Mouse (Mus musculus): Measurements from ENCODE around the gene March6. TPM values are rescaled to one million over a fixed set of nuclear protein-coding genes. Genes with fewer than 3 reads are reported as not detected.

The March6 gene
- polyA plus RNA-seq, 1 experiment from 2014 or later = 40.5 TPM

GRCm38 (mm10) chr15:31452336-31453097 is 78.3 kb downstream of the March6 start:
- WGBS = 48% methylated on average over 18 of the region's 18 CpGs
- H3K9ac ChIP-seq (ENCODE audit: low read length) = peak overlapping the region; percentile 63
- no peaks in the 10 kb centered on the region for H3K9me3 ChIP-seq (ENCODE audit: control insufficient read depth, low read length)
- H3K4me1 ChIP-seq (ENCODE audit: control insufficient read depth, insufficient read depth, low read length) = peaks cover 3% of the 10 kb centered on the region; the same call in 1 of the 2 replicates
- peak overlapping the region; percentile 62 for H3K4me2 ChIP-seq (ENCODE audit: low read depth, severe bottlenecking)
- H3K4me3 ChIP-seq (ENCODE audit: low read depth, low read length) = peak overlapping the region; percentile 55; the same call in 1 of the 2 replicates
- no peak overlapping the region for H3K27ac ChIP-seq (replicated peaks; ENCODE audit: low read depth, low read length)
- H3K36me3 ChIP-seq (ENCODE audit: control insufficient read depth, insufficient read depth, low read length) = 0 out of 2 replicates have a peak, but pooled peaks cover 2% of the 10 kb centered on the region
- H3K27me3 ChIP-seq (ENCODE audit: control insufficient read depth, insufficient read depth, low read length) = no peaks in the 10 kb centered on the region
- no peak for ATAC-seq (ENCODE audit: insufficient number of reproducible peaks, low FRiP score, low TSS enrichment, low read depth)
- DNase-seq (ENCODE audit: low spot score) = no peak

GRCm38 (mm10) chr15:31449772-31450171 is 81.1 kb downstream of the March6 start:
- Histone ChIP-seq H3K9me3 (ENCODE audit: control insufficient read depth, low read length) (no peaks in the 10 kb centered on the region), H3K27ac (replicated peaks; ENCODE audit: low read depth, low read length) (no peak overlapping the region), H3K27me3 (ENCODE audit: control insufficient read depth, insufficient read depth, low read length) (no peaks in the 10 kb centered on the region), H3K4me2 (ENCODE audit: low read depth, severe bottlenecking) (no peak overlapping the region), H3K9ac (ENCODE audit: low read length) (no peak overlapping the region), H3K4me3 (ENCODE audit: low read depth, low read length) (no peak overlapping the region), H3K4me1 (ENCODE audit: control insufficient read depth, insufficient read depth, low read length) (peaks cover 3% of the 10 kb centered on the region; the same call in 1 of the 2 replicates), H3K36me3 (ENCODE audit: control insufficient read depth, insufficient read depth, low read length) (no peaks in the 10 kb centered on the region)
- ATAC-seq (ENCODE audit: insufficient number of reproducible peaks, low FRiP score, low TSS enrichment, low read depth) (no peak), DNase-seq (ENCODE audit: low spot score) (no peak)
- WGBS = 13% methylated on average over 2 of the region's 2 CpGs

GRCm38 (mm10) chr15:31447121-31447520 is 83.7 kb downstream of the March6 start:
- no peak overlapping the region for H3K4me2 ChIP-seq (ENCODE audit: low read depth, severe bottlenecking)
- ATAC-seq (ENCODE audit: insufficient number of reproducible peaks, low FRiP score, low TSS enrichment, low read depth) (no peak), DNase-seq (ENCODE audit: low spot score) (peak; percentile 42)

GRCm38 (mm10) chr15:31442698-31443097 is 88.2 kb downstream of the March6 start:
- H3K9me3 ChIP-seq (ENCODE audit: control insufficient read depth, low read length) = no peaks in the 10 kb centered on the region
- H3K27me3 ChIP-seq (ENCODE audit: control insufficient read depth, insufficient read depth, low read length) = no peaks in the 10 kb centered on the region
- H3K9ac ChIP-seq (ENCODE audit: low read length) = no peak overlapping the region
- H3K4me2 ChIP-seq (ENCODE audit: low read depth, severe bottlenecking) = no peak overlapping the region
- no peaks in the 10 kb centered on the region for H3K36me3 ChIP-seq (ENCODE audit: control insufficient read depth, insufficient read depth, low read length)
- DNase-seq (ENCODE audit: low spot score) (no peak), ATAC-seq (ENCODE audit: insufficient number of reproducible peaks, low FRiP score, low TSS enrichment, low read depth) (no peak)
- H3K4me3 ChIP-seq (ENCODE audit: low read depth, low read length) = no peak overlapping the region
- 93% methylated on average over 4 of the region's 4 CpGs for WGBS
- no peak overlapping the region for H3K27ac ChIP-seq (replicated peaks; ENCODE audit: low read depth, low read length)
- H3K4me1 ChIP-seq (ENCODE audit: control insufficient read depth, insufficient read depth, low read length) = no peaks in the 10 kb centered on the region

More at GRCm38 (mm10) chr15:31447121-31447520, 83.7 kb downstream of the March6 start:
- H3K4me1 ChIP-seq (ENCODE audit: control insufficient read depth, insufficient read depth, low read length) = peaks cover 3% of the 10 kb centered on the region; the same call in 1 of the 2 replicates
- no peaks in the 10 kb centered on the region for H3K27me3 ChIP-seq (ENCODE audit: control insufficient read depth, insufficient read depth, low read length)
- H3K9me3 ChIP-seq (ENCODE audit: control insufficient read depth, low read length) = no peaks in the 10 kb centered on the region
- H3K27ac ChIP-seq (replicated peaks; ENCODE audit: low read depth, low read length) = no peak overlapping the region
- H3K4me3 ChIP-seq (ENCODE audit: low read depth, low read length) = no peak overlapping the region
- WGBS = 53% methylated on average over 7 of the region's 7 CpGs
- H3K36me3 ChIP-seq (ENCODE audit: control insufficient read depth, insufficient read depth, low read length) = no peaks in the 10 kb centered on the region
- no peak overlapping the region for H3K9ac ChIP-seq (ENCODE audit: low read length)

GRCm38 (mm10) chr15:31441996-31442395 is 88.9 kb downstream of the March6 start:
- H3K27me3 ChIP-seq (ENCODE audit: control insufficient read depth, insufficient read depth, low read length) = no peaks in the 10 kb centered on the region
- ATAC-seq (ENCODE audit: insufficient number of reproducible peaks, low FRiP score, low TSS enrichment, low read depth) = no peak
- no peak overlapping the region for H3K9ac ChIP-seq (ENCODE audit: low read length)
- DNase-seq (ENCODE audit: low spot score) = no peak
- H3K27ac ChIP-seq (replicated peaks; ENCODE audit: low read depth, low read length) = no peak overlapping the region
- no peak overlapping the region for H3K4me2 ChIP-seq (ENCODE audit: low read depth, severe bottlenecking)
- H3K4me1 ChIP-seq (ENCODE audit: control insufficient read depth, insufficient read depth, low read length) = no peaks in the 10 kb centered on the region
- H3K36me3 ChIP-seq (ENCODE audit: control insufficient read depth, insufficient read depth, low read length) = no peaks in the 10 kb centered on the region
- 76% methylated on average over 6 of the region's 6 CpGs for WGBS
- H3K9me3 ChIP-seq (ENCODE audit: control insufficient read depth, low read length) = no peaks in the 10 kb centered on the region
- no peak overlapping the region for H3K4me3 ChIP-seq (ENCODE audit: low read depth, low read length)

- no peak overlapping the region for H3K4me3 ChIP-seq (ENCODE audit: low read depth, low read length)
- ATAC-seq (ENCODE audit: insufficient number of reproducible peaks, low FRiP score, low TSS enrichment, low read depth) = no peak
- no peaks in the 10 kb centered on the region for H3K9me3 ChIP-seq (ENCODE audit: control insufficient read depth, low read length)
- no peak overlapping the region for H3K9ac ChIP-seq (ENCODE audit: low read length)
- no peaks in the 10 kb centered on the region for H3K36me3 ChIP-seq (ENCODE audit: control insufficient read depth, insufficient read depth, low read length)
- 80% methylated on average over 2 of the region's 2 CpGs for WGBS
- no peak overlapping the region for H3K27ac ChIP-seq (replicated peaks; ENCODE audit: low read depth, low read length)
- no peaks in the 10 kb centered on the region for H3K4me1 ChIP-seq (ENCODE audit: control insufficient read depth, insufficient read depth, low read length)
- no peak for DNase-seq (ENCODE audit: low spot score)
- H3K4me2 ChIP-seq (ENCODE audit: low read depth, severe bottlenecking) = no peak overlapping the region
- H3K27me3 ChIP-seq (ENCODE audit: control insufficient read depth, insufficient read depth, low read length) = no peaks in the 10 kb centered on the region
Measured at GRCm38 (mm10) chr15:31436811-31437210, 94.0 kb downstream of the March6 start.

GRCm38 (mm10) chr15:31436083-31436482 is 94.8 kb downstream of the March6 start:
- Histone ChIP-seq H3K9ac (ENCODE audit: low read length) (no peak overlapping the region), H3K4me2 (ENCODE audit: low read depth, severe bottlenecking) (no peak overlapping the region), H3K4me3 (ENCODE audit: low read depth, low read length) (no peak overlapping the region), H3K36me3 (ENCODE audit: control insufficient read depth, insufficient read depth, low read length) (no peaks in the 10 kb centered on the region), H3K4me1 (ENCODE audit: control insufficient read depth, insufficient read depth, low read length) (no peaks in the 10 kb centered on the region), H3K9me3 (ENCODE audit: control insufficient read depth, low read length) (no peaks in the 10 kb centered on the region), H3K27ac (replicated peaks; ENCODE audit: low read depth, low read length) (no peak overlapping the region), H3K27me3 (ENCODE audit: control insufficient read depth, insufficient read depth, low read length) (no peaks in the 10 kb centered on the region)
- no peak for DNase-seq (ENCODE audit: low spot score)
- WGBS = 46% methylated on average over 1 of the region's 1 CpGs
- no peak for ATAC-seq (ENCODE audit: insufficient number of reproducible peaks, low FRiP score, low TSS enrichment, low read depth)

GRCm38 (mm10) chr15:31433768-31434167 is 97.1 kb downstream of the March6 start:
- 61% methylated on average over 7 of the region's 7 CpGs for WGBS
- no peak overlapping the region for H3K4me3 ChIP-seq (ENCODE audit: low read depth, low read length)
- no peaks in the 10 kb centered on the region for H3K4me1 ChIP-seq (ENCODE audit: control insufficient read depth, insufficient read depth, low read length)
- H3K27ac ChIP-seq (replicated peaks; ENCODE audit: low read depth, low read length) = no peak overlapping the region
- no peak for ATAC-seq (ENCODE audit: insufficient number of reproducible peaks, low FRiP score, low TSS enrichment, low read depth)
- H3K9ac ChIP-seq (ENCODE audit: low read length) = no peak overlapping the region
- DNase-seq (ENCODE audit: low spot score) = no peak
- no peak overlapping the region for H3K4me2 ChIP-seq (ENCODE audit: low read depth, severe bottlenecking)
- H3K36me3 ChIP-seq (ENCODE audit: control insufficient read depth, insufficient read depth, low read length) = no peaks in the 10 kb centered on the region
- no peaks in the 10 kb centered on the region for H3K9me3 ChIP-seq (ENCODE audit: control insufficient read depth, low read length)
- H3K27me3 ChIP-seq (ENCODE audit: control insufficient read depth, insufficient read depth, low read length) = no peaks in the 10 kb centered on the region
